Mouse (Mus musculus): ENCODE measurements at regions not wholly inside any gene's neighbourhood (a gene's known extent, or its start where the extent isn't known, plus 50 kb on each side); places are given as distances from the start of the nearest gene placed in this dataset.
A peak's percentile ranks its signal among the peaks of the same experiment; 100 is the strongest.

GRCm38 (mm10) chr13:86102212-86102611 is 55.5 kb upstream of the Cox7c start:
- TF ChIP-seq EP300 (IDR thresholded peaks at IDR 0.05; ENCODE audit: insufficient read depth, low read depth, low read length) = no peak
- TF ChIP-seq POLR2A (IDR thresholded peaks at IDR 0.05; ENCODE audit: insufficient read depth, low read length) = no peak
- TF ChIP-seq CTCF (IDR thresholded peaks at IDR 0.05; ENCODE audit: low read depth, low read length) = no peak
- no peak overlapping the region for H3K9ac ChIP-seq (ENCODE audit: low read depth, poor library complexity, severe bottlenecking)
- H3K4me1 ChIP-seq (ENCODE audit: control insufficient read depth, insufficient read depth, low read length) = peaks cover 2% of the 10 kb centered on the region
- no peaks in the 10 kb centered on the region for H3K27me3 ChIP-seq (ENCODE audit: control insufficient read depth, insufficient read depth, low read length, poor library complexity, severe bottlenecking)
- H3K36me3 ChIP-seq (ENCODE audit: control insufficient read depth, insufficient read depth, low read length, poor library complexity, severe bottlenecking) = no peaks in the 10 kb centered on the region
- no peaks in the 10 kb centered on the region for H3K9me3 ChIP-seq (replicated peaks; ENCODE audit: control insufficient read depth, insufficient read depth, low read length, poor library complexity, severe bottlenecking)
- peak overlapping the region; percentile 70 for H3K27ac ChIP-seq (ENCODE audit: insufficient read depth, low read length)
- no peak overlapping the region for H3K4me3 ChIP-seq (ENCODE audit: low read depth, low read length)

- TF ChIP-seq EP300 (IDR thresholded peaks at IDR 0.05; ENCODE audit: insufficient read depth, low read depth, low read length) (0 out of 2 replicates have a peak, but pooled peaks have one; percentile 30), CTCF (IDR thresholded peaks at IDR 0.05; ENCODE audit: low read depth, low read length) (no peak), POLR2A (IDR thresholded peaks at IDR 0.05; ENCODE audit: insufficient read depth, low read length) (no peak)
- no peaks in the 10 kb centered on the region for H3K9me3 ChIP-seq (replicated peaks; ENCODE audit: control insufficient read depth, insufficient read depth, low read length, poor library complexity, severe bottlenecking)
- no peak overlapping the region for H3K9ac ChIP-seq (ENCODE audit: low read depth, poor library complexity, severe bottlenecking)
- H3K36me3 ChIP-seq (ENCODE audit: control insufficient read depth, insufficient read depth, low read length, poor library complexity, severe bottlenecking) = no peaks in the 10 kb centered on the region
- H3K27me3 ChIP-seq (ENCODE audit: control insufficient read depth, insufficient read depth, low read length, poor library complexity, severe bottlenecking) = no peaks in the 10 kb centered on the region
- H3K4me3 ChIP-seq (ENCODE audit: low read depth, low read length) = no peak overlapping the region
- H3K27ac ChIP-seq (ENCODE audit: insufficient read depth, low read length) = peak overlapping the region; percentile 99
- peaks cover 2% of the 10 kb centered on the region for H3K4me1 ChIP-seq (ENCODE audit: control insufficient read depth, insufficient read depth, low read length)
Measured at GRCm38 (mm10) chr13:86097836-86098235, 51.1 kb upstream of the Cox7c start.

DNA sequence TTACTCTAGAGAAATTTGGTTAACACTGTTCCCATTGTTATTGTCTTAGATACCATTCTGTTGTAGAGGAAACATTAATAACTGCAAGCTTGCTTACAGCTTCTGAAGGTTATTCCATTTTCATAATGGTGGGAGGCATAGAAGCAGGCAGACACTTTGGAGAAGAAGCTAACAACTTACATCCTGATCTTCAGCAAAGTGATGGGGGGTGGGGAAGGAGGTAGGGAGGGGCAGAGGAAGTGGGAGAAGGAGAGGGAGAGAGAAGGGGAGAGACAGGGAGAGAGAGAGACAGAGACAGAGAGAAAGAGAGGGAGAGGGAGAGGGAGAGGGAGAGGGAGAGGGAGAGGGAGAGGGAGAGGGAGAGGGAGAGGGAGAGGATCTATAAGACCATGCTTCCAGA is 50.6 kb upstream of the Cox7c start:
- H3K9ac ChIP-seq (ENCODE audit: low read depth, poor library complexity, severe bottlenecking) = no peak overlapping the region
- H3K36me3 ChIP-seq (ENCODE audit: control insufficient read depth, insufficient read depth, low read length, poor library complexity, severe bottlenecking) = no peaks in the 10 kb centered on the region
- peaks cover 2% of the 10 kb centered on the region for H3K4me1 ChIP-seq (ENCODE audit: control insufficient read depth, insufficient read depth, low read length)
- H3K4me3 ChIP-seq (ENCODE audit: low read depth, low read length) = no peak overlapping the region
- H3K9me3 ChIP-seq (replicated peaks; ENCODE audit: control insufficient read depth, insufficient read depth, low read length, poor library complexity, severe bottlenecking) = no peaks in the 10 kb centered on the region
- TF ChIP-seq POLR2A (IDR thresholded peaks at IDR 0.05; ENCODE audit: insufficient read depth, low read length) (no peak), CTCF (IDR thresholded peaks at IDR 0.05; ENCODE audit: low read depth, low read length) (no peak), EP300 (IDR thresholded peaks at IDR 0.05; ENCODE audit: insufficient read depth, low read depth, low read length) (no peak)
- peak overlapping the region; percentile 99 for H3K27ac ChIP-seq (ENCODE audit: insufficient read depth, low read length)
- H3K27me3 ChIP-seq (ENCODE audit: control insufficient read depth, insufficient read depth, low read length, poor library complexity, severe bottlenecking) = no peaks in the 10 kb centered on the region

All from ES-Bruce4 (cell line).